In genomic region chr17:64492614-64493269, GRCm38 (mm10) we compare ENCODE assay signal across 9 mouse cellular contexts.
DNase-seq lines count a peak whose midpoint lies in the region; ATAC-seq and TF ChIP-seq lines count a peak whose summit lies in the region.
"Had no signal": no experiment of that assay in that cellular context is flagged by ENCODE, and none has a peak within 500 bp of the region (broad histone marks: within the 10 kb centered on the region; RNA-seq: fewer than 3 reads in every experiment).

No protein-coding gene starts in this region.

- H3K27me3 ChIP-seq in intestine, embryonic 15.5 days (replicated peaks), result no peaks in the 10 kb centered on the region
- no peaks in the 10 kb centered on the region for H3K27me3 ChIP-seq in intestine, embryonic 16.5 days (replicated peaks; ENCODE audit: control insufficient read depth, insufficient read depth, low read length)
- no peaks in the 10 kb centered on the region for H3K27me3 ChIP-seq in CH12.LX (replicated peaks)
- no peaks in the 10 kb centered on the region for H3K27me3 ChIP-seq in small intestine, adult 2 months (ENCODE audit: control insufficient read depth, insufficient read depth, low read length)

- no peaks in the 10 kb centered on the region for H3K79me2 ChIP-seq in CH12.LX (replicated peaks; ENCODE audit: control insufficient read depth, extremely low read depth, insufficient read depth, poor library complexity, severe bottlenecking)

- H3K9ac ChIP-seq in intestine, embryonic 15.5 days, result no peak overlapping the region
- H3K9ac ChIP-seq in intestine, embryonic 16.5 days (ENCODE audit: low read depth, low read length), result no peak overlapping the region
- H3K9ac ChIP-seq in CH12.LX (ENCODE audit: insufficient read depth, low read depth), result no peak overlapping the region

- WGBS in intestine, embryonic 15.5 days, result 49% methylated on average over 7 of the region's 9 CpGs
- WGBS in intestine, embryonic 16.5 days, result 42% methylated on average over 7 of the region's 9 CpGs
- 21% methylated on average over 9 of the region's 9 CpGs for WGBS in small intestine, adult 2 months

- dilution Hi-C loops in CH12.LX (cut with MboI; ENCODE audit: extremely low pct_ligation_motif_present, extremely low pct_unique_long_range_greater_than_20kb, low sequenced_read_pairs), result no loop called here

- no peak for TF ChIP-seq POLR2A in CH12.LX (IDR thresholded peaks at IDR 0.05; ENCODE audit: low read depth, low read length)
- no peak for TF ChIP-seq POLR2A in small intestine, adult 2 months (IDR thresholded peaks at IDR 0.05; ENCODE audit: low read depth, low read length)

- no peaks in the 10 kb centered on the region for H3K36me3 ChIP-seq in intestine, embryonic 15.5 days
- no peaks in the 10 kb centered on the region for H3K36me3 ChIP-seq in intestine, embryonic 16.5 days (ENCODE audit: control insufficient read depth, insufficient read depth, low read length)
- no peaks in the 10 kb centered on the region for H3K36me3 ChIP-seq in CH12.LX (replicated peaks in 1 of 2; ENCODE audit: control insufficient read depth in 1 of 2, insufficient read depth in 1 of 2, low read length in 1 of 2)
- H3K36me3 ChIP-seq in small intestine, adult 2 months (ENCODE audit: control insufficient read depth, insufficient read depth, low read length), result no peaks in the 10 kb centered on the region

- DNase-seq in CH12.LX (ENCODE audit: extremely low read depth), result peak; percentile 43
- peak; percentile 31 to 46 for DNase-seq in adrenal gland, adult 18-20 months (ENCODE audit: low spot score in 2 of 2)
- peak; percentile 35 for DNase-seq in induced T-regulatory cell, adult 2 months (ENCODE audit: low read depth)
- DNase-seq in layer of hippocampus, adult 8-10 months (ENCODE audit: low spot score in 2 of 2), result no peak
- no peak for DNase-seq in frontal cortex, adult 2 months (ENCODE audit: extremely low spot score in 1 of 2, low spot score in 1 of 2)

- no peaks in the 10 kb centered on the region for H3K9me3 ChIP-seq in intestine, embryonic 15.5 days
- H3K9me3 ChIP-seq in intestine, embryonic 16.5 days (ENCODE audit: control insufficient read depth, low read length), result no peaks in the 10 kb centered on the region
- H3K9me3 ChIP-seq in CH12.LX (replicated peaks; ENCODE audit: low read length), result no peaks in the 10 kb centered on the region

- in situ Hi-C loops in CH12.LX (cut with MboI; ENCODE audit: low pct_ligation_motif_present, low pct_unique_long_range_greater_than_20kb, low sequenced_read_pairs), result no loop called here

- H3K4me1 ChIP-seq in intestine, embryonic 15.5 days (replicated peaks), result no peaks in the 10 kb centered on the region
- no peaks in the 10 kb centered on the region for H3K4me1 ChIP-seq in intestine, embryonic 16.5 days (ENCODE audit: control insufficient read depth, insufficient read depth, low read length)
- peaks cover 5 to 6% of the 10 kb centered on the region in 2 experiments for H3K4me1 ChIP-seq in CH12.LX (ENCODE audit: control insufficient read depth in 1 of 2, insufficient read depth in 2 of 2)
- no peaks in the 10 kb centered on the region for H3K4me1 ChIP-seq in small intestine, adult 2 months (ENCODE audit: control insufficient read depth, insufficient read depth, insufficient read length, low read length)

- TF ChIP-seq RAD21 in CH12.LX (IDR thresholded peaks at IDR 0.05; ENCODE audit: low read depth, low read length), result peak; percentile 33

- TF ChIP-seq EP300 in CH12.LX (IDR thresholded peaks at IDR 0.05; ENCODE audit: low read length), result no peak

- H3K27ac ChIP-seq in intestine, embryonic 15.5 days, result no peak overlapping the region
- no peak overlapping the region for H3K27ac ChIP-seq in intestine, embryonic 16.5 days (ENCODE audit: low read length)
- no peak overlapping the region for H3K27ac ChIP-seq in CH12.LX (ENCODE audit: insufficient read depth, low read depth)
- H3K27ac ChIP-seq in small intestine, adult 2 months (ENCODE audit: insufficient read depth, low read depth, low read length), result no peak overlapping the region
- H3K27ac ChIP-seq: macrophage had no signal

- no peak overlapping the region for H3K4me2 ChIP-seq in intestine, embryonic 15.5 days (replicated peaks)
- H3K4me2 ChIP-seq in intestine, embryonic 16.5 days (ENCODE audit: low read depth, low read length), result no peak overlapping the region
- peak overlapping the region; percentile 6; the same call in 1 of the 2 replicates for H3K4me2 ChIP-seq in CH12.LX (ENCODE audit: insufficient read depth, low read depth, poor library complexity, severe bottlenecking)

- TF ChIP-seq CTCF in CH12.LX (conservative IDR thresholded peaks at IDR 0.05 in 1 of 2, IDR thresholded peaks at IDR 0.05 in 1 of 2; ENCODE audit: low read depth in 2 of 2, low read length in 2 of 2), result peak; percentile 27 to 65; a peak in 2 of 4 replicates
- peak; percentile 49; the same call in 1 of the 2 replicates for TF ChIP-seq CTCF in small intestine, adult 2 months (IDR thresholded peaks at IDR 0.05; ENCODE audit: extremely low read depth, insufficient read length, insufficient replicate concordance, low read depth, low read length)

- H3K4me3 ChIP-seq in intestine, embryonic 15.5 days (replicated peaks), result no peak overlapping the region
- no peak overlapping the region for H3K4me3 ChIP-seq in intestine, embryonic 16.5 days (ENCODE audit: low read length)
- peak overlapping the region in 1 of 3 experiments; percentile 19 for H3K4me3 ChIP-seq in CH12.LX (replicated peaks in 1 of 3; ENCODE audit: low read depth in 2 of 3, low read length in 2 of 3, poor library complexity in 1 of 3)
- H3K4me3 ChIP-seq in small intestine, adult 2 months (ENCODE audit: low read depth, low read length), result no peak overlapping the region

- ATAC-seq in intestine, embryonic 15.5 days, result 0 out of 2 replicates have a peak, but pooled peaks have one; percentile 36
- ATAC-seq in intestine, embryonic 16.5 days, result no peak

TF ChIP-seq in CH12.LX, 34 proteins besides CTCF, POLR2A, EP300 and RAD21:
- TF ChIP-seq GABPA (IDR thresholded peaks at IDR 0.05; ENCODE audit: insufficient replicate concordance, low read depth, low read length) (no peak), SMC3 (IDR thresholded peaks at IDR 0.05; ENCODE audit: low read depth, low read length) (peak; percentile 49), ZKSCAN1 (IDR thresholded peaks at IDR 0.05; ENCODE audit: borderline replicate concordance, low read depth, low read length) (no peak), POLR2AphosphoS2 (IDR thresholded peaks at IDR 0.05; ENCODE audit: low read depth, low read length) (no peak), RCOR1 (conservative IDR thresholded peaks at IDR 0.05; ENCODE audit: low read depth, low read length) (no peak)

Comparison
In these comparisons a context has a peak if more than half of its experiments do, and no peak if none do; other contexts are left out.
1. DNase-seq: peak in CH12.LX (single experiment), adrenal gland, adult 18-20 months (2 of 2) and induced T-regulatory cell, adult 2 months (single experiment); none in layer of hippocampus, adult 8-10 months (0 of 2) and frontal cortex, adult 2 months (0 of 2).